ENCODE assay signal across 17 mouse cellular contexts in the genomic region with DNA sequence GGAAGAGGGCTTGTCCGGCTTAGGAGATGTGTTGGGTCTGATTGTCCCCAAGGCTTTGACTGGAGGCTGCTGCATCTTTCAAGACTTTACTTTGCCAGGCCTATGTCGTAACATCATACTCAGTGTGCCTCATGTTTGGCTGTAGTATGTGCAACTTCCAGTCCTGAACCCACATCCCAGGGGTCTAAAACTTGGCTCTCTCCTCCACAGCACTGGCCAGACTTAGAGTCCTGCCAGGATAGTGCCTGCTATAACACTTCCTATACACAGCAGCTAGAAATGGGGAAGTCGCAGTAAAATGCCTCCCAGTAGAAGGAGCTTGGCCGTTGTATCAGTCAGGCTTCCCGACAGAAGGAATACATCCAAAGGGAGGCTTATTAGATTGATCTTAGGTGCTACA. TPM values are rescaled to one million over a fixed set of nuclear protein-coding genes. Genes with fewer than 3 reads are reported as not detected.
DNase-seq lines count a peak whose midpoint lies in the region; ATAC-seq lines count a peak whose summit lies in the region.
"Had no signal": no experiment of that assay in that cellular context is flagged by ENCODE, and none has a peak within 500 bp of the region (broad histone marks: within the 10 kb centered on the region; RNA-seq: fewer than 3 reads in every experiment).

No protein-coding gene starts in this region.

- no peak overlapping the region for H3K27ac ChIP-seq in heart, embryonic 11.5 days (ENCODE audit: low read depth, low read length)
- H3K27ac ChIP-seq: embryonic facial prominence, embryonic 13.5 days; limb, embryonic 13.5 days; liver, embryonic 14.5 days; stomach, embryonic 15.5 days had no signal

- no peaks in the 10 kb centered on the region for H3K4me1 ChIP-seq in heart, embryonic 11.5 days (ENCODE audit: control insufficient read depth, insufficient read depth, low read length)
- H3K4me1 ChIP-seq: embryonic facial prominence, embryonic 13.5 days; limb, embryonic 13.5 days; stomach, embryonic 15.5 days had no signal

- H3K9me3 ChIP-seq in heart, embryonic 11.5 days (replicated peaks; ENCODE audit: control insufficient read depth, low read length), result no peaks in the 10 kb centered on the region
- H3K9me3 ChIP-seq: embryonic facial prominence, embryonic 13.5 days; limb, embryonic 13.5 days; stomach, embryonic 15.5 days had no signal

- ATAC-seq in heart, embryonic 11.5 days (replicated peaks; ENCODE audit: insufficient number of reproducible peaks, low FRiP score, low TSS enrichment), result no peak
- peak; percentile 46 for ATAC-seq in megakaryocyte progenitor cell, adult 5-6 weeks (replicated peaks; ENCODE audit: poor library complexity)
- ATAC-seq: forebrain, embryonic 16.5 days; midbrain, embryonic 16.5 days had no signal

- DNase-seq in adrenal gland, postnatal 10 days, result peak; percentile 64
- DNase-seq in adrenal gland, adult 8-10 months, result no peak
- peak; percentile 71 to 72 for DNase-seq in heart, adult 18-20 months
- peak; percentile 57 for DNase-seq in gastrocnemius, postnatal 25 days
- no peak for DNase-seq in neural tube, embryonic 10.5 days (ENCODE audit: extremely low spot score, low spot score)
- DNase-seq in urinary bladder, postnatal 4 days (ENCODE audit: low spot score in 2 of 2), result no peak
- DNase-seq: cerebellum, adult 11 months; kidney, postnatal 25 days; right cerebral cortex, adult 18-20 months had no signal

- no peak overlapping the region for H3K4me3 ChIP-seq in heart, embryonic 11.5 days (ENCODE audit: low read depth, low read length)
- H3K4me3 ChIP-seq: embryonic facial prominence, embryonic 13.5 days; limb, embryonic 13.5 days; stomach, embryonic 15.5 days had no signal

- H3K4me2 ChIP-seq in heart, embryonic 11.5 days, result no peak overlapping the region
- H3K4me2 ChIP-seq: embryonic facial prominence, embryonic 13.5 days; limb, embryonic 13.5 days; stomach, embryonic 15.5 days had no signal

- no peaks in the 10 kb centered on the region for H3K27me3 ChIP-seq in heart, embryonic 11.5 days (ENCODE audit: control insufficient read depth, insufficient read depth, low read length)
- H3K27me3 ChIP-seq: embryonic facial prominence, embryonic 13.5 days; limb, embryonic 13.5 days; stomach, embryonic 15.5 days had no signal

- H3K9ac ChIP-seq in heart, embryonic 11.5 days (ENCODE audit: low read depth, low read length), result no peak overlapping the region
- H3K9ac ChIP-seq: embryonic facial prominence, embryonic 13.5 days; limb, embryonic 13.5 days; liver, embryonic 14.5 days; stomach, embryonic 15.5 days had no signal

- WGBS in heart, embryonic 11.5 days (ENCODE audit: insufficient replicate concordance), result 91% methylated on average over 5 of the region's 5 CpGs

- H3K36me3 ChIP-seq in heart, embryonic 11.5 days (ENCODE audit: control insufficient read depth, insufficient read depth, low read length), result no peaks in the 10 kb centered on the region
- H3K36me3 ChIP-seq: embryonic facial prominence, embryonic 13.5 days; limb, embryonic 13.5 days; stomach, embryonic 15.5 days had no signal

RNA-seq across cellular contexts. Expression of a gene that starts 21.9 kb away (rescaled TPM):
- 10 to 100 TPM; 54.4 to 72.8 TPM for total RNA-seq in adrenal gland, postnatal 10 days (2021)
- 100 to 1,000 TPM in 2 of 4 experiments, 10 to 100 TPM in 2; 69.9 to 112 (median 92.1) TPM for total RNA-seq in adrenal gland, adult 8-10 months (2022)
- total RNA-seq in heart, adult 18-20 months (2021), result 10 to 100 TPM; 15.9 to 18.3 TPM
- polyA plus RNA-seq in heart, embryonic 11.5 days (2014; fragmentation: Nextera tagmentation; extraction: Ambion mirVana), result 40.9 and 45.7 TPM in 2 replicates
- 10 to 100 TPM; 39.5 to 39.6 TPM for total RNA-seq in gastrocnemius, postnatal 25 days (2021)
- total RNA-seq in megakaryocyte progenitor cell, adult 5-6 weeks (2015), result 23.0 and 26.2 TPM in 2 replicates
- 22.7 and 25.4 TPM in 2 replicates for total RNA-seq in megakaryocyte progenitor cell, adult 5-6 weeks (2017)

Comparison
In these comparisons a context has a peak if more than half of its experiments do, and no peak if none do; other contexts are left out.
1. DNase-seq: peak in adrenal gland, postnatal 10 days (single experiment), heart, adult 18-20 months (2 of 2) and gastrocnemius, postnatal 25 days (single experiment); none in adrenal gland, adult 8-10 months (single experiment), neural tube, embryonic 10.5 days (single experiment) and urinary bladder, postnatal 4 days (0 of 2).